In genomic region chr11:6547696-6548325, GRCm38 (mm10) we compare ENCODE assay signal across 8 mouse cellular contexts. TPM values are rescaled to one million over a fixed set of nuclear protein-coding genes. Genes with fewer than 3 reads are reported as not detected.
DNase-seq lines count a peak whose midpoint lies in the region; ATAC-seq and TF ChIP-seq lines count a peak whose summit lies in the region.

No protein-coding gene starts in this region.

- no peak for TF ChIP-seq RAD21 in CH12.LX (IDR thresholded peaks at IDR 0.05; ENCODE audit: low read depth, low read length)

- peaks cover 47% of the 10 kb centered on the region for H3K79me2 ChIP-seq in CH12.LX (replicated peaks; ENCODE audit: control insufficient read depth, extremely low read depth, insufficient read depth, poor library complexity, severe bottlenecking)

- dilution Hi-C loops in CH12.LX (cut with MboI; ENCODE audit: extremely low pct_ligation_motif_present, extremely low pct_unique_long_range_greater_than_20kb, low sequenced_read_pairs), result no loop called here

- peak overlapping the region; percentile 92 for H3K4me3 ChIP-seq in gastrocnemius, adult 2 months
- peak overlapping the region; percentile 66 to 97 (median 84) for H3K4me3 ChIP-seq in CH12.LX (replicated peaks in 1 of 3; ENCODE audit: low read depth in 2 of 3, low read length in 2 of 3, poor library complexity in 1 of 3)
- peak overlapping the region; percentile 83 for H3K4me3 ChIP-seq in forebrain, embryonic 15.5 days
- H3K4me3 ChIP-seq in liver, embryonic 15.5 days (replicated peaks), result peak overlapping the region; percentile 84

- H3K4me1 ChIP-seq in CH12.LX (ENCODE audit: control insufficient read depth in 1 of 2, insufficient read depth in 2 of 2), result peaks cover 8 to 33% of the 10 kb centered on the region in 2 experiments
- H3K4me1 ChIP-seq in forebrain, embryonic 15.5 days, result peaks cover 23% of the 10 kb centered on the region
- peaks cover 45% of the 10 kb centered on the region for H3K4me1 ChIP-seq in liver, embryonic 15.5 days (replicated peaks)

- 0 out of 2 replicates have a peak, but pooled peaks have one; percentile 17 for TF ChIP-seq POLR2A in CH12.LX (IDR thresholded peaks at IDR 0.05; ENCODE audit: low read depth, low read length)

- no peaks in the 10 kb centered on the region for H3K27me3 ChIP-seq in CH12.LX (replicated peaks)
- no peaks in the 10 kb centered on the region for H3K27me3 ChIP-seq in forebrain, embryonic 15.5 days
- H3K27me3 ChIP-seq in liver, embryonic 15.5 days, result no peaks in the 10 kb centered on the region

- peaks cover 5 to 29% of the 10 kb centered on the region in 2 experiments for H3K36me3 ChIP-seq in CH12.LX (replicated peaks in 1 of 2; ENCODE audit: control insufficient read depth in 1 of 2, insufficient read depth in 1 of 2, low read length in 1 of 2)
- no peaks in the 10 kb centered on the region for H3K36me3 ChIP-seq in forebrain, embryonic 15.5 days
- peaks cover 28% of the 10 kb centered on the region for H3K36me3 ChIP-seq in liver, embryonic 15.5 days (replicated peaks)

- peak overlapping the region; percentile 97 for H3K9ac ChIP-seq in CH12.LX (ENCODE audit: insufficient read depth, low read depth)
- peak overlapping the region; percentile 82 for H3K9ac ChIP-seq in forebrain, embryonic 15.5 days (replicated peaks)
- H3K9ac ChIP-seq in liver, embryonic 15.5 days, result peak overlapping the region; percentile 91

- DNase-seq in gastrocnemius, adult 2 months, result no peak
- DNase-seq in gastrocnemius, postnatal 36 days, result no peak
- no peak for DNase-seq in CH12.LX (ENCODE audit: extremely low read depth)
- no peak for DNase-seq in retina, embryonic 14.5 days (ENCODE audit: low spot score)
- DNase-seq in retina, postnatal 1 day, result no peak
- DNase-seq in kidney, postnatal 14 days, result no peak

- no peak for TF ChIP-seq EP300 in CH12.LX (IDR thresholded peaks at IDR 0.05; ENCODE audit: low read length)

- no peak for ATAC-seq in forebrain, embryonic 15.5 days (replicated peaks)
- no peak for ATAC-seq in liver, embryonic 15.5 days (ENCODE audit: insufficient read depth)

- in situ Hi-C loops in CH12.LX (cut with MboI; ENCODE audit: low pct_ligation_motif_present, low pct_unique_long_range_greater_than_20kb, low sequenced_read_pairs), result loop anchor here (5.0 kb wide), 1 partner anchor 34 kb away; no protein-coding TSS in a partner anchor

- 25% methylated on average over 6 of the region's 6 CpGs for WGBS in forebrain, embryonic 15.5 days
- 20% methylated on average over 6 of the region's 6 CpGs for WGBS in liver, embryonic 15.5 days (ENCODE audit: insufficient replicate concordance)

- intact Hi-C loops in gastrocnemius, adult 2 months (cut with DNase I), result loop anchor here (5.0 kb wide), 1 partner anchor 79 kb away; the partner anchor contains the start of gene Tbrg4
- intact Hi-C loops in gastrocnemius, postnatal 36 days (cut with DNase I), result no loop called here

- H3K4me2 ChIP-seq in CH12.LX (ENCODE audit: insufficient read depth, low read depth, poor library complexity, severe bottlenecking), result peak overlapping the region; percentile 85
- H3K4me2 ChIP-seq in forebrain, embryonic 15.5 days (replicated peaks), result peak overlapping the region; percentile 58
- H3K4me2 ChIP-seq in liver, embryonic 15.5 days, result peak overlapping the region; percentile 91

- no peak for TF ChIP-seq CTCF in gastrocnemius, adult 2 months (IDR thresholded peaks at IDR 0.05)
- no peak for TF ChIP-seq CTCF in CH12.LX (conservative IDR thresholded peaks at IDR 0.05 in 1 of 2, IDR thresholded peaks at IDR 0.05 in 1 of 2; ENCODE audit: low read depth in 2 of 2, low read length in 2 of 2)

- peak overlapping the region; percentile 97 for H3K27ac ChIP-seq in gastrocnemius, adult 2 months
- H3K27ac ChIP-seq in CH12.LX (ENCODE audit: insufficient read depth, low read depth), result no peak overlapping the region
- peak overlapping the region; percentile 97; the same call in 1 of the 2 replicates for H3K27ac ChIP-seq in forebrain, embryonic 15.5 days (replicated peaks)
- H3K27ac ChIP-seq in liver, embryonic 15.5 days (replicated peaks), result peak overlapping the region; percentile 98

- no peaks in the 10 kb centered on the region for H3K9me3 ChIP-seq in CH12.LX (replicated peaks; ENCODE audit: low read length)
- H3K9me3 ChIP-seq in forebrain, embryonic 15.5 days, result no peaks in the 10 kb centered on the region
- no peaks in the 10 kb centered on the region for H3K9me3 ChIP-seq in liver, embryonic 15.5 days (replicated peaks)

TF ChIP-seq in CH12.LX, 34 proteins besides CTCF, POLR2A, EP300 and RAD21:
- no peak for TF ChIP-seq RCOR1 (conservative IDR thresholded peaks at IDR 0.05; ENCODE audit: low read depth, low read length)
- no peak for TF ChIP-seq JUND (conservative IDR thresholded peaks at IDR 0.05; ENCODE audit: low read depth, low read length)
- no peak for TF ChIP-seq SMC3 (IDR thresholded peaks at IDR 0.05; ENCODE audit: low read depth, low read length)
- peak; percentile 54; the same call in 1 of the 2 replicates for TF ChIP-seq MAZ (IDR thresholded peaks at IDR 0.05; ENCODE audit: low read depth, low read length)
- TF ChIP-seq MYC (IDR thresholded peaks at IDR 0.05; ENCODE audit: low read depth, low read length), result 0 out of 2 replicates have a peak, but pooled peaks have one; percentile 1
- TF ChIP-seq MAX (IDR thresholded peaks at IDR 0.05; ENCODE audit: low read length), result no peak
- no peak for TF ChIP-seq ZC3H11A (IDR thresholded peaks at IDR 0.05; ENCODE audit: low read depth, low read length)
- peak; percentile 20; the same call in 1 of the 2 replicates for TF ChIP-seq CHD2 (IDR thresholded peaks at IDR 0.05; ENCODE audit: low read length)
- TF ChIP-seq HCFC1 (IDR thresholded peaks at IDR 0.05; ENCODE audit: low read depth, low read length), result no peak
- TF ChIP-seq CHD1 (IDR thresholded peaks at IDR 0.05; ENCODE audit: low read depth, low read length), result no peak
- no peak for TF ChIP-seq ZKSCAN1 (IDR thresholded peaks at IDR 0.05; ENCODE audit: borderline replicate concordance, low read depth, low read length)
- TF ChIP-seq GABPA (IDR thresholded peaks at IDR 0.05; ENCODE audit: insufficient replicate concordance, low read depth, low read length), result no peak
- TF ChIP-seq E2F4 (IDR thresholded peaks at IDR 0.05; ENCODE audit: insufficient replicate concordance, low read depth, low read length), result no peak

RNA-seq across cellular contexts. Expression of gene Ccm2, which starts 1.1 kb away (rescaled TPM):
- total RNA-seq in gastrocnemius, adult 2 months (2021), result 10 to 100 TPM; 20.8 to 23.8 TPM
- total RNA-seq in gastrocnemius, postnatal 36 days (2021), result 10 to 100 TPM; 24.4 to 26.6 TPM
- total RNA-seq in CH12.LX (2012; rRNA removed) (30.4 and 31.6 TPM in 2 replicates), CH12.LX (2014; rRNA removed) (32.7 and 32.9 TPM in 2 replicates)
- 29.4 and 34.5 TPM in 2 replicates for polyA plus RNA-seq in CH12.LX (2012; ENCODE audit: insufficient read length, low read depth)
- 104 and 107 TPM in 2 replicates for polyA plus RNA-seq in forebrain, embryonic 15.5 days (2015; fragmentation: Nextera tagmentation; extraction: Ambion mirVana)
- polyA plus RNA-seq in liver, embryonic 15.5 days (2015; fragmentation: Nextera tagmentation; extraction: Ambion mirVana), result 40.1 and 43.9 TPM in 2 replicates

RNA-seq across cellular contexts. Expression of gene Myo1g, which starts 27.0 kb away (rescaled TPM):
- total RNA-seq in gastrocnemius, adult 2 months (2021), result under 1 TPM; 0.36 to 0.56 TPM
- 1 to 10 TPM; 1.3 to 1.7 TPM for total RNA-seq in gastrocnemius, postnatal 36 days (2021)
- 279 and 335 TPM in 2 replicates for total RNA-seq in CH12.LX (2012; rRNA removed)
- 265 and 268 TPM in 2 replicates for total RNA-seq in CH12.LX (2014; rRNA removed)
- 279 and 284 TPM in 2 replicates for polyA plus RNA-seq in CH12.LX (2012; ENCODE audit: insufficient read length, low read depth)
- 0.34 and 0.41 TPM in 2 replicates for polyA plus RNA-seq in forebrain, embryonic 15.5 days (2015; fragmentation: Nextera tagmentation; extraction: Ambion mirVana)
- polyA plus RNA-seq in liver, embryonic 15.5 days (2015; fragmentation: Nextera tagmentation; extraction: Ambion mirVana), result 9.4 and 9.6 TPM in 2 replicates

RNA-seq across cellular contexts. Expression of gene Nacad, which starts 58.0 kb away (rescaled TPM):
- under 1 TPM; 0.28 to 0.38 TPM for total RNA-seq in gastrocnemius, adult 2 months (2021)
- under 1 TPM; 0.20 to 0.42 TPM for total RNA-seq in gastrocnemius, postnatal 36 days (2021)
- total RNA-seq in CH12.LX (2012; rRNA removed) (0.13 TPM in 2 replicates), CH12.LX (2014; rRNA removed) (not detected in 2 replicates)
- 0.34 TPM in 1 of 2 replicates, not detected in the other for polyA plus RNA-seq in CH12.LX (2012; ENCODE audit: insufficient read length, low read depth)
- 66.9 and 67.4 TPM in 2 replicates for polyA plus RNA-seq in forebrain, embryonic 15.5 days (2015; fragmentation: Nextera tagmentation; extraction: Ambion mirVana)
- 5.2 and 5.3 TPM in 2 replicates for polyA plus RNA-seq in liver, embryonic 15.5 days (2015; fragmentation: Nextera tagmentation; extraction: Ambion mirVana)

Comparison
In these comparisons a context has a peak if more than half of its experiments do, and no peak if none do; other contexts are left out.
1. RNA of gene Myo1g, which starts 27.0 kb away (total RNA-seq): 265 to 335 TPM in CH12.LX; 1.3 to 1.7 TPM in gastrocnemius, postnatal 36 days and 0.36 to 0.56 TPM in gastrocnemius, adult 2 months; every median in the first group is over 10 times any median in the second.
2. Peak in every context shown above with its lines, with median percentiles within 50 percentile points of each other: H3K4me3 ChIP-seq, H3K4me2 ChIP-seq and H3K9ac ChIP-seq.